Mouse (Mus musculus): Measurements from ENCODE around the gene Col7a1. TPM values are rescaled to one million over a fixed set of nuclear protein-coding genes. Genes with fewer than 3 reads are reported as not detected.
A peak's percentile ranks its signal among the peaks of the same experiment; 100 is the strongest.

Col7a1 gene
- polyA plus RNA-seq, 1 experiment from 2014 or later, result 1.4 TPM

DNA sequence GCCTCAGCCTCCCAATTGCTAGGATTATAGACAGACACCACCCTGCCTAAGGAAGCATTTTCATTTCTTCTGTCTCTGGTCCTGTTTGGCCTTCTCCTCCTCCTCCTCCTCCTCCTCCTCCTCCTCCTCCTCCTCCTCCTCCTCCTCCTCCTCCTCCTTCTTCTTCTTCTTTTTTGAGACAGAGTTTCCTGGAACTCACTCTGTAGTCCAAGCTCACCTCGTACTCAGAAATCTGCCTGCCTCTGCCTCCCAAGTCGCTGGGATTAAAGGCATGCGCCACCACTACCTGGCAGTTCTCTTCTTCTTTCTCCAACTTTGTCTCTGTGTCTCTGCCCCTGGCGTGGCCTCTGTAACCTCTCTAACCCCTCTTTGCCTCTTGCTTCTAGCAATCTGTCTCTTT is 32.3 kb downstream of the Col7a1 start, which contains the start of gene Ucn2:
Gene Ucn2 (plus strand): TSS at position 301 of the 400 bp plus-strand sequence.
- Histone ChIP-seq H3K27ac (no peak within 1 kb of the TSS), H3K4me2 (no peak within 1 kb of the TSS), H3K4me3 (no peak within 1 kb of the TSS), H3K4me1 (replicated peaks) (peaks cover 30% of the 10 kb centered on the region), H3K9ac (no peak within 1 kb of the TSS), H3K36me3 (no peaks in the 10 kb centered on the region), H3K9me3 (replicated peaks) (no peaks in the 10 kb centered on the region), H3K27me3 (no peaks in the 10 kb centered on the region)
- WGBS, result 83% methylated on average over 4 of the region's 4 CpGs
- ATAC-seq (replicated peaks; ENCODE audit: insufficient number of reproducible peaks, insufficient read depth, low FRiP score, low read depth), result no peak

DNA sequence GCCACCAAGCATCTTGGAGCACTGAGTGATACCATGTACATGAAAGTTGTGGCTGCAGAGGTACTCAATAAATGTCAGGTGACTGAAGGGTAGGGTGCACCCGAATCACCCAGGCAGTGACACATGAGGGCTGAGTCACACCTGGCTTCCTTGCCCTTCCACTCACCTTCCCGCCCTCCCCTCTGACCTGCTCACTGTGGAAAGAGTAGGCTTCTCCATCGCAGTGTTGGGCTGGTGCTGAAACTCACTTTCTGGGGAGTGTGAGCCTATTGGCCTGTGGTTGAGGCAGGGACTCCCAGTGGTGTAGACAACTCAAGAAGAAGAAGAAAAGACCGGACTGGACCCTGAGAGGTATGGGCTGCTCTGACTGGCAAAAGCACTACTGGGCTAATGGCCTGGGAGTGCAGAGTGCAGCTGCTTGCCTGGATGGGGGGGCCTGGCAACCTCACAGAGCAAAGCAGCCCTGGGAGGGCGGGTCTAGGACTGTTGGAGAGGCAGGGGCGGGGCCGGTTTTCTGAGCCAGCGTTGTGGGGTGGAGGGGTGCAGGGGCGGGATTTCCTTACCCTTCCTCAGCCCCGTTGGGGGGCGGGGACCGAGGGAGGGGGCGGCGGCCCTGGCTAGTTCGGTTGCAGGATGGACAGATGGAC is 34.4 kb downstream of the Col7a1 start:
- 0 out of 2 replicates have a peak, but pooled peaks have one; percentile 1 for ATAC-seq (replicated peaks; ENCODE audit: insufficient number of reproducible peaks, insufficient read depth, low FRiP score, low read depth)
- Histone ChIP-seq H3K27ac (no peak overlapping the region), H3K9ac (no peak overlapping the region), H3K9me3 (replicated peaks) (no peaks in the 10 kb centered on the region), H3K4me2 (peak overlapping the region; percentile 54), H3K27me3 (no peaks in the 10 kb centered on the region), H3K4me1 (replicated peaks) (peaks cover 40% of the 10 kb centered on the region), H3K4me3 (peak overlapping the region; percentile 32), H3K36me3 (no peaks in the 10 kb centered on the region)
- WGBS, result 17% methylated on average over 15 of the region's 15 CpGs

DNA sequence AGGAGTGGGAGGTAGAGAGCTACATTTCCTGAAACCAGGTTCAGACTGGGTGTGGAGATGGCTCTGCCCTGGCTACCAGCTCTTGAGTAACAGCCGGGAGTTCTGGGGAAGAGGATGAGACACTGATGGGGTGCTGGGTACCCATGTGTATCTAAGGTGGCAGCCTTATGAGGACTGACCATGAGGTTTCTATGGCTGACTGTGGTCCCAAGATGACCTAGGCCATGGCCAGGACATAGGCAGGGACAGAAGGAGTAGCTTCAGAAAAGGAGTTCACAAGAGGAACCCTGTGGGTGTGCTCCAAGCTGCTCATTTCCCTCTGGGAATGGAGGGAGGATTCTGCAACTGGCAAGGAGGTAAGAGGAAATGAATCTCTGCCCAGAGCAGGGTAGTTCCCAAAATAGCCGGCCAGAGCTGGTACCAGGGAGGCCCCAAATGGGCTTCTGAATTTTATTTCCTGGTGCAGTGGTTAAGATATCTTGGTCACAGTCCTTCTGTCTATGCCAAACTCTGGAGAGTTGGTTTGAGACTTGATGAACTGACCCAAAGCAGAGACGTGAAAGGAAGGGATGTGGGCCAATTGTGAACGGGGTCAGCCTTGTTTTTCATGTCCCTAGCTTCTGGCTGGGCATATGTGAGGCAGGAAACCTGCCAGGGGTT is 36.5 kb downstream of the Col7a1 start:
- no peaks in the 10 kb centered on the region for H3K9me3 ChIP-seq (replicated peaks)
- WGBS, result 53% methylated on average over 4 of the region's 4 CpGs
- H3K27ac ChIP-seq, result peak overlapping the region; percentile 82
- H3K9ac ChIP-seq, result no peak overlapping the region
- no peak overlapping the region for H3K4me3 ChIP-seq
- no peak for ATAC-seq (replicated peaks; ENCODE audit: insufficient number of reproducible peaks, insufficient read depth, low FRiP score, low read depth)
- peaks cover 45% of the 10 kb centered on the region for H3K4me1 ChIP-seq (replicated peaks)
- no peaks in the 10 kb centered on the region for H3K36me3 ChIP-seq
- H3K27me3 ChIP-seq, result no peaks in the 10 kb centered on the region
- H3K4me2 ChIP-seq, result no peak overlapping the region

DNA sequence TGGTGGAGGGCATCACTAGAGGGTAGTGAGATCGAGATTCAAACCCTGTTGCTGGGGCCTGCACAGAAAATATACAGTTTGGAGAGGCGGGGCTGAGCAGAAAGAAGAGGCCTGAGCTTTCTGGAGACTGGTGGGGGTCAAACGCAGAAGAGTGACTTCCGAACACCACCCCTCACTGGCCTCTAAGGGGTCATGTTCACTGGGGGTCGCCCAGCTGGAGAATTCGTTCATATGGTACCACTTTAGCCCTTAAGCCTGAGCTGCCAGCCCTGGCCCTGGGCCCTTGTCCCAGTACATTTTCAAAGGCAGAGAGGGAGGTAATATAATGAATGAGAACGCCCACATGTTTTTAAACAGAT is 37.1 kb downstream of the Col7a1 start:
- Histone ChIP-seq H3K4me1 (replicated peaks) (peaks cover 45% of the 10 kb centered on the region), H3K9ac (no peak overlapping the region), H3K9me3 (replicated peaks) (no peaks in the 10 kb centered on the region), H3K36me3 (no peaks in the 10 kb centered on the region), H3K27me3 (no peaks in the 10 kb centered on the region), H3K4me3 (no peak overlapping the region), H3K27ac (peak overlapping the region; percentile 82), H3K4me2 (no peak overlapping the region; the same call in 1 of the 2 replicates)
- no peak for ATAC-seq (replicated peaks; ENCODE audit: insufficient number of reproducible peaks, insufficient read depth, low FRiP score, low read depth)
- 82% methylated on average over 7 of the region's 7 CpGs for WGBS

DNA sequence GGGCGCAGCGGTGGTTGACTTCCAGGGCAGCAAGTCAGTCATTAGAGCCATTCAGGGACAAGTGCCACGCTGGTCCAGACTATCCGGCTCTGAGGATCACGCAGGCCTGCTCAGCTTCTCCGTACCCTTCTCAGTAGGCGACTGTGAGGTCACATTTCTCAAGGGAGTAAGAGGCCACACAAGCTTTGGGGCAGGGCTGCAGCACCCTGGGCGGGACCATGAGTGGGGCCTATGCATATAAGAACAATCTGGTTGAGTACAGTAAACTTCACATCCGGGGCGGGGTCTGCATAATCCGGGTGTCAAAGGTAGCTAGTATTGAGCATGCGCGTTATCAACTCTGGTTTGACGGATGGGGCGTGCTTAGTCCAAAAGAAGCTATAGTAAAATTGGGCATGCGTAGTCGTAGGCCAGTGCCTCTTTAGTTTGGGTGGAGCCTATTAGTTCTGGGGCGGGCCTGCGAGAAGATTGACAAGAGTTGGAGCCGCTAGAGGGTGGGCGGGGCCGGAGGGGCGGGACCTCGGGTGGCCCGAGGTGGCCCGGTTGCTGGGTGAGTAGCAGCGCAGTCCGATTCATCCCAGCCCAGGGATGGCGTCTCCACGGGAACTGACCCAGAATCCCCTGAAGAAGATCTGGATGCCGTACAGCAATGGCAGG is 38.2 kb downstream of the Col7a1 start, which contains the start of gene Pfkfb4:
Gene Pfkfb4 (plus strand): TSS at position 351 of the 657 bp plus-strand sequence.
- Histone ChIP-seq H3K36me3 (no peaks in the 10 kb centered on the region), H3K4me2 (peak within 1 kb of the TSS; percentile 77), H3K27me3 (no peaks in the 10 kb centered on the region), H3K27ac (peak within 1 kb of the TSS; percentile 82), H3K4me1 (replicated peaks) (peaks cover 45% of the 10 kb centered on the region), H3K9ac (peak within 1 kb of the TSS; percentile 42), H3K9me3 (replicated peaks) (no peaks in the 10 kb centered on the region), H3K4me3 (peak within 1 kb of the TSS; percentile 55)
- WGBS, result 2% methylated on average over 31 of the region's 31 CpGs
- peak; percentile 95 for ATAC-seq (replicated peaks; ENCODE audit: insufficient number of reproducible peaks, insufficient read depth, low FRiP score, low read depth)

DNA sequence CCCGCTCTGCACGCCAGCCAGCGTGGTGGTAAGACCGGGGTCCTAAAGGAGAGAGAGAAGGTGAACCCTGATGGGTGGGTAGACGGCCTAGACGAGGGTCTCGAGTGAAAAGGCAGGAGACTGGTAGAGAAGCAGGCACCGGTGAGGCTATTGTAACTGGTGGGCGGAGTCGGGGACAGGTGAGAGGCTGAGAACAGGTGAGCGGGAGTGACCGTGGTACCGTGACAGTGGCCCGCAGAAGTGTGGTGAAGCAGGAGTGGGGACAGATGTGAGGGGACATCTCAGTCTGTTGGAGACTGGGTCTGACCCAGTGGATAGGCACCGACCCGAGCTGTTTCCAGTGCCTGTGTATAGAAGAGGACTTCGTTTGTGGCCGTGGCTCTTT is 38.7 kb downstream of the Col7a1 start:
- H3K27ac ChIP-seq, result no peak overlapping the region
- WGBS, result 14% methylated on average over 18 of the region's 18 CpGs
- peaks cover 45% of the 10 kb centered on the region for H3K4me1 ChIP-seq (replicated peaks)
- no peaks in the 10 kb centered on the region for H3K27me3 ChIP-seq
- H3K9ac ChIP-seq, result peak overlapping the region; percentile 42
- no peak; the same call in 1 of the 2 replicates for ATAC-seq (replicated peaks; ENCODE audit: insufficient number of reproducible peaks, insufficient read depth, low FRiP score, low read depth)
- H3K4me3 ChIP-seq, result peak overlapping the region; percentile 55
- H3K9me3 ChIP-seq (replicated peaks), result no peaks in the 10 kb centered on the region
- peak overlapping the region; percentile 77 for H3K4me2 ChIP-seq
- H3K36me3 ChIP-seq, result no peaks in the 10 kb centered on the region

DNA sequence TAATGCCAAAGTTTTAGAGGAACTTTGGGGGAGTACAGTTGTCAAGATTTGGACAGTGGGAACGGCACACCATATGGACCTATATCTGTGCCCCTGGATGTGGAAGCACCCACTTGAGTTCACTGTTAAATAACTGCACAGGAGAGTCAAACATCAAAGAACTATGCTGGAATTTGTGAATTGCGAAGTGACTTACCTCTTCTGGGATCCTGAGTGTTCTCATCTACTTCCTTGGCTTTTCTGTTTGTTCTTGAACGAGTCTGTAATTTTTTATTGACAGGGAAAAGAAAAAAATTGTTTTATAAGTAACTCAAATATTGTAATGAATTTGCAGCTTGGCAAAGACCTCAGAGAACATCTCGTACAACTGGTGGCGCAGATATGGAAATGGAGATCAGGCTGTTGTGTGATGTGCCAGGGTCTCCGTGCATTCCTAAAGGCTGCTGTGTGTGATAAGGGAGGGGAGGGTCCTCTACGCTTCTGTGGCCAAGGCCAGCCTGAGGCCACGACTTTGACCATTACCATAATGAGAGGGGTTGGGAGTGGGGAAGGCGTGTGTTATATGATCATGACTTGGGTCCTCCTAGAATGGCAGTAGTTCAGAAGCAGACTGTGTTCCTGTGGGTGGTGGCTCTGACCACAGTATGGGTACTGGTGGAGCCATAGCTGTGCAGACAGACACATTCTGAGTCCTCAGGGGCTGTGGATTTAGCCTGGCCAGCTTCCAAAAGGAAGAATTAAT is 39.4 kb downstream of the Col7a1 start:
- H3K27ac ChIP-seq, result no peak overlapping the region
- peak overlapping the region; percentile 55; the same call in 1 of the 2 replicates for H3K4me3 ChIP-seq
- no peaks in the 10 kb centered on the region for H3K36me3 ChIP-seq
- peaks cover 44% of the 10 kb centered on the region for H3K4me1 ChIP-seq (replicated peaks)
- 60% methylated on average over 9 of the region's 9 CpGs for WGBS
- H3K4me2 ChIP-seq, result peak overlapping the region; percentile 77; the same call in 1 of the 2 replicates
- no peak for ATAC-seq (replicated peaks; ENCODE audit: insufficient number of reproducible peaks, insufficient read depth, low FRiP score, low read depth)
- H3K9ac ChIP-seq, result no peak overlapping the region
- no peaks in the 10 kb centered on the region for H3K9me3 ChIP-seq (replicated peaks)
- no peaks in the 10 kb centered on the region for H3K27me3 ChIP-seq

DNA sequence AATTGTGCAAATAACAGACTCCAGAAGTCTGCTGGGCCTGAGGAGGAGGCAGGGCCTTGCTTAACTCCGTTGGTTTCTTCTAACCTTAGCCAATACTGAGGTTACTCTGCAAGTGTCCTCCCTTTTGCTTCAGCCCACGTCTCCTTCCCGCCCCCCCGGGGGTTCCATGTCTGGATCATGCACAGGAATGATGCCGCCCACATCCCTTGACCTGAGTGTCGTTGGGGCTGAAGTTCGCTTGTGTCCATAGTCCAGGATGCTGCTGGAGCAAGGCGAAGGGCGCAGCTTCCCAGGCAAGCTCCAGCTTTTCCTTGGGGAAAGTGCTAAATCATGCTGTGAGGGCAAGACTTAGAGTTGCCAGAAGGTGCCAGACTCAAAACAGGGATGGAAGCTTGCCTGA is 43.0 kb downstream of the Col7a1 start:
- Histone ChIP-seq H3K27ac (no peak overlapping the region), H3K27me3 (no peaks in the 10 kb centered on the region), H3K9me3 (replicated peaks) (no peaks in the 10 kb centered on the region), H3K4me2 (no peak overlapping the region), H3K4me1 (replicated peaks) (peaks cover 9% of the 10 kb centered on the region; the same call in 1 of the 2 replicates), H3K9ac (no peak overlapping the region), H3K36me3 (no peaks in the 10 kb centered on the region), H3K4me3 (no peak overlapping the region)
- WGBS, result 65% methylated on average over 9 of the region's 9 CpGs
- ATAC-seq (replicated peaks; ENCODE audit: insufficient number of reproducible peaks, insufficient read depth, low FRiP score, low read depth), result no peak

DNA sequence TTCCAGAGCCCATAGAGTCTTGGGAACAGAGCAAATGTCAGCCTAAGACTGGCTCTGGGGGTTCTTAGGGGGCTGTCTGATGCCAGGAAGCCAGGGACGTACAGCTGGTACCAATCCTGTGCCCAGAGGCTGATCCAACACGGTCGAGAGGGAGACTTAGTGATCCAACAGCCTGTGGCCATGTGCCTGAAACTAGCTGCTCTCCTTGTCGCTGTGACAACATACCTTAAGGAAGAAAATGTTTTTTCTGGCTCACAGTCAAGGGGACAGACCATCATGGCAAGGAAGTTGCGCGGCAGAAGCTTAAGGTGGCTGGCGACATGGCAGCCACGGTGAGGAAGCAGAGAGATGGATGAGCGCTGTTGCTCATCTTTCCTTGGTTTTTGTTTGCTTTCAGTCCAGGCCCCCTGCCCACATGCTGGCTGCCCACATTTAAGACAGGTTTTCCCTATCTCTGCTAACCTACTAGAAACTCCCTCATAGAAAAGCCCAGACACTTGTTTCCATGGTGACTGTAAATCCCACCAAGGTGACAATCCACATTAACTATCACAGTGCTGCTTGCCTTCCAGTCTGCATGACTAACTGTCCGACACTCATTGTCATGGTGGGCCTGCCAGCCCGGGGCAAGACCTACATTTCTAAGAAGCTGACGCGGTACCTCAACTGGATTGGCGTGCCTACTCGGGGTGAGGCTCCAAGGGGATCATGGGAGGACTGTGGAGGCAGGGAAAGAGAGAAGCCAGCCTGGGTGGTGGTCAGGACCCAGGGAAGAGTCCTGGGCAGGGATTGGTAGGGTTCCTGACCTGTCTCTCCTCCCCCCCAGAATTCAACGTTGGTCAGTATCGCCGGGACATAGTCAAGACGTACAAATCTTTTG is 45.1 kb downstream of the Col7a1 start:
- Histone ChIP-seq H3K4me2 (no peak overlapping the region), H3K27ac (no peak overlapping the region), H3K36me3 (no peaks in the 10 kb centered on the region), H3K9ac (no peak overlapping the region), H3K4me3 (no peak overlapping the region), H3K9me3 (replicated peaks) (no peaks in the 10 kb centered on the region), H3K4me1 (replicated peaks) (no peaks in the 10 kb centered on the region), H3K27me3 (no peaks in the 10 kb centered on the region)
- 72% methylated on average over 19 of the region's 19 CpGs for WGBS
- ATAC-seq (replicated peaks; ENCODE audit: insufficient number of reproducible peaks, insufficient read depth, low FRiP score, low read depth), result no peak

DNA sequence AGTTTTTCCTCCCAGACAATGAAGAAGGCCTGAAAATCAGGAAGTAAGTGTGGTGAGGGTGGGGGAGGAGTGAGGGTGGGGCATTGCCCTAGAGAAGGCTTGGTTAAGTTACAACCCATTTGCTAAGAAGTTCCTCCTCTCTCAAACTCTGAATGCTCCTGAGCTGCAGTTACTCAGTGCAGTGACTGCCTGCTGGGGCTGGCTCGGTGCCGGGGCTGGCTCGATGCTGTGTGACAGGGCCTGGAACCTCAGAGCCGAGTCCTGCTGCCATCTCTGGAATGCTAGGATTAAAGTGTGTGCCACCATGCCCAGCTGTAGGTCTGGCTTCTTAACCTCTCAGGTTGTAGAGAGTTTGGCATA is 45.8 kb downstream of the Col7a1 start:
- no peaks in the 10 kb centered on the region for H3K4me1 ChIP-seq (replicated peaks)
- H3K27ac ChIP-seq, result no peak overlapping the region
- no peaks in the 10 kb centered on the region for H3K27me3 ChIP-seq
- H3K36me3 ChIP-seq, result no peaks in the 10 kb centered on the region
- no peaks in the 10 kb centered on the region for H3K9me3 ChIP-seq (replicated peaks)
- H3K4me3 ChIP-seq, result no peak overlapping the region
- H3K9ac ChIP-seq, result no peak overlapping the region
- H3K4me2 ChIP-seq, result no peak overlapping the region
- ATAC-seq (replicated peaks; ENCODE audit: insufficient number of reproducible peaks, insufficient read depth, low FRiP score, low read depth), result no peak
- WGBS, result 64% methylated on average over 4 of the region's 4 CpGs
